In the genomic region with DNA sequence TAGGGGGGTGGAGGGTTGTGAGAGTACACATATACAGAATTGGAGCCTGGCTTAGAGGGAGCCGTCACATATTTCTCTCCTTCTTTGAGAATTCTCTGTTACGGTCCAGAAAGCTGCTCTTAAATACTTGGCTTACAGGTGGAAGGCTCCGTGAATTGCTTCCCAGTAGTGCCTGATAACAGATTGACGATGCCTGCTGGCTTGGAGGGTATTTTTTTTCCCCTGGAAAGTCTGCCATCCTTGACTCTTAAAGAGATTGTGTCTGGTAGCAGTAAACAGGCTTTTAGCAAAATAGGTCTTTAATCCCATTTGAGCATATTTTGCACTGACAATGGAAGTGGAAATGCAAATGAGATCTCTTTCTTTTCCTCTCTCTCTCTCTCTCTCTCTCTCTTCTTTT, we compare ENCODE assay signal across 20 mouse cellular contexts.
DNase-seq lines count a peak whose midpoint lies in the region; ATAC-seq and TF ChIP-seq lines count a peak whose summit lies in the region.
"Had no signal": no experiment of that assay in that cellular context is flagged by ENCODE, and none has a peak within 500 bp of the region (broad histone marks: within the 10 kb centered on the region; RNA-seq: fewer than 3 reads in every experiment).

No protein-coding gene starts in this region.

- no peaks in the 10 kb centered on the region for H3K27me3 ChIP-seq in forebrain, embryonic 14.5 days (replicated peaks; ENCODE audit: control insufficient read depth, insufficient read depth, low read length)
- no peaks in the 10 kb centered on the region for H3K27me3 ChIP-seq in forebrain, embryonic 10.5 days (ENCODE audit: poor library complexity, severe bottlenecking)
- H3K27me3 ChIP-seq in forebrain, postnatal 0 days (ENCODE audit: insufficient read depth, low read length): no peaks in the 10 kb centered on the region
- no peaks in the 10 kb centered on the region for H3K27me3 ChIP-seq in forebrain, embryonic 13.5 days
- H3K27me3 ChIP-seq in midbrain, postnatal 0 days (ENCODE audit: insufficient read depth, low read length): no peaks in the 10 kb centered on the region
- H3K27me3 ChIP-seq in midbrain, embryonic 10.5 days (ENCODE audit: low read depth, poor library complexity, severe bottlenecking): no peaks in the 10 kb centered on the region
- H3K27me3 ChIP-seq: heart, embryonic 13.5 days; hindbrain, embryonic 12.5 days; hindbrain, embryonic 15.5 days had no signal

- no peaks in the 10 kb centered on the region for H3K36me3 ChIP-seq in forebrain, embryonic 14.5 days (ENCODE audit: control insufficient read depth, insufficient read depth, low read length)
- H3K36me3 ChIP-seq in forebrain, embryonic 10.5 days (replicated peaks): no peaks in the 10 kb centered on the region
- H3K36me3 ChIP-seq in forebrain, postnatal 0 days (ENCODE audit: insufficient read depth): no peaks in the 10 kb centered on the region
- H3K36me3 ChIP-seq in forebrain, embryonic 13.5 days (ENCODE audit: poor library complexity, severe bottlenecking): no peaks in the 10 kb centered on the region
- no peaks in the 10 kb centered on the region for H3K36me3 ChIP-seq in midbrain, postnatal 0 days (ENCODE audit: insufficient read depth, low read length)
- no peaks in the 10 kb centered on the region for H3K36me3 ChIP-seq in midbrain, embryonic 10.5 days
- H3K36me3 ChIP-seq: heart, embryonic 10.5 days; heart, embryonic 13.5 days; hindbrain, embryonic 12.5 days; hindbrain, embryonic 15.5 days had no signal

- H3K4me3 ChIP-seq in forebrain, embryonic 14.5 days (ENCODE audit: low read depth, low read length): no peak overlapping the region
- H3K4me3 ChIP-seq in forebrain, embryonic 10.5 days: no peak overlapping the region
- no peak overlapping the region for H3K4me3 ChIP-seq in forebrain, postnatal 0 days (ENCODE audit: low read depth, low read length)
- no peak overlapping the region for H3K4me3 ChIP-seq in forebrain, embryonic 13.5 days
- H3K4me3 ChIP-seq in midbrain, postnatal 0 days (ENCODE audit: low read depth, low read length): no peak overlapping the region
- no peak overlapping the region for H3K4me3 ChIP-seq in midbrain, embryonic 10.5 days
- H3K4me3 ChIP-seq: heart, adult 2 months; heart, embryonic 10.5 days; heart, embryonic 13.5 days; hindbrain, embryonic 12.5 days; hindbrain, embryonic 15.5 days had no signal

- H3K4me2 ChIP-seq in forebrain, embryonic 14.5 days (ENCODE audit: low read length): no peak overlapping the region
- H3K4me2 ChIP-seq in forebrain, postnatal 0 days (ENCODE audit: low read depth): no peak overlapping the region
- no peak overlapping the region for H3K4me2 ChIP-seq in forebrain, embryonic 13.5 days
- no peak overlapping the region for H3K4me2 ChIP-seq in midbrain, postnatal 0 days (ENCODE audit: low read depth, low read length, poor library complexity, severe bottlenecking)
- H3K4me2 ChIP-seq: heart, embryonic 13.5 days; hindbrain, embryonic 12.5 days; hindbrain, embryonic 15.5 days had no signal

- no peak overlapping the region for H3K27ac ChIP-seq in forebrain, embryonic 14.5 days (ENCODE audit: low read depth, low read length)
- H3K27ac ChIP-seq in forebrain, embryonic 10.5 days: no peak overlapping the region
- no peak overlapping the region for H3K27ac ChIP-seq in forebrain, postnatal 0 days (ENCODE audit: low read depth, low read length)
- H3K27ac ChIP-seq in forebrain, embryonic 13.5 days: no peak overlapping the region
- no peak overlapping the region for H3K27ac ChIP-seq in midbrain, postnatal 0 days (ENCODE audit: low read depth, low read length)
- no peak overlapping the region for H3K27ac ChIP-seq in midbrain, embryonic 10.5 days (replicated peaks)
- H3K27ac ChIP-seq: heart, adult 2 months; heart, embryonic 10.5 days; heart, embryonic 13.5 days; hindbrain, embryonic 12.5 days; hindbrain, embryonic 15.5 days had no signal

- TF ChIP-seq CTCF in forebrain, postnatal 0 days (IDR thresholded peaks at IDR 0.05; ENCODE audit: low read depth): no peak
- no peak for TF ChIP-seq CTCF in midbrain, postnatal 0 days (IDR thresholded peaks at IDR 0.05)

- no peak overlapping the region for H3K9ac ChIP-seq in forebrain, embryonic 14.5 days (ENCODE audit: low read length)
- no peak overlapping the region for H3K9ac ChIP-seq in forebrain, postnatal 0 days
- H3K9ac ChIP-seq in forebrain, embryonic 13.5 days: no peak overlapping the region
- no peak overlapping the region for H3K9ac ChIP-seq in midbrain, postnatal 0 days (replicated peaks; ENCODE audit: low read length, poor library complexity, severe bottlenecking)
- H3K9ac ChIP-seq: heart, embryonic 13.5 days; hindbrain, embryonic 12.5 days; hindbrain, embryonic 15.5 days had no signal

- no peaks in the 10 kb centered on the region for H3K4me1 ChIP-seq in forebrain, embryonic 14.5 days (ENCODE audit: control insufficient read depth, insufficient read depth, low read length)
- H3K4me1 ChIP-seq in forebrain, embryonic 10.5 days: peaks cover 7% of the 10 kb centered on the region
- 0 out of 2 replicates have a peak, but pooled peaks cover 2% of the 10 kb centered on the region for H3K4me1 ChIP-seq in forebrain, postnatal 0 days (ENCODE audit: insufficient read depth)
- H3K4me1 ChIP-seq in forebrain, embryonic 13.5 days: peaks cover 4% of the 10 kb centered on the region; the same call in 1 of the 2 replicates
- no peaks in the 10 kb centered on the region for H3K4me1 ChIP-seq in midbrain, postnatal 0 days (ENCODE audit: insufficient read depth, low read length)
- H3K4me1 ChIP-seq in midbrain, embryonic 10.5 days: peaks cover 7% of the 10 kb centered on the region; the same call in 1 of the 2 replicates
- H3K4me1 ChIP-seq: heart, embryonic 10.5 days; heart, embryonic 13.5 days; hindbrain, embryonic 12.5 days; hindbrain, embryonic 15.5 days had no signal

- ATAC-seq in forebrain, embryonic 14.5 days: no peak
- no peak for ATAC-seq in forebrain, postnatal 0 days
- ATAC-seq in forebrain, embryonic 13.5 days: no peak; the same call in 1 of the 2 replicates
- ATAC-seq in midbrain, postnatal 0 days (ENCODE audit: low FRiP score): no peak
- ATAC-seq: activated CD4-positive, CD25-positive, alpha-beta regulatory T cell, adult 4 months; intestine, postnatal 0 days had no signal

- no peaks in the 10 kb centered on the region for H3K9me3 ChIP-seq in forebrain, embryonic 14.5 days (replicated peaks; ENCODE audit: control insufficient read depth, low read length)
- H3K9me3 ChIP-seq in forebrain, embryonic 10.5 days: peaks cover 4% of the 10 kb centered on the region; the same call in 1 of the 2 replicates
- 0 out of 2 replicates have a peak, but pooled peaks cover 5% of the 10 kb centered on the region for H3K9me3 ChIP-seq in forebrain, postnatal 0 days (ENCODE audit: low read length)
- H3K9me3 ChIP-seq in forebrain, embryonic 13.5 days (replicated peaks): no peaks in the 10 kb centered on the region; the same call in 1 of the 2 replicates
- no peaks in the 10 kb centered on the region for H3K9me3 ChIP-seq in midbrain, postnatal 0 days (ENCODE audit: low read length)
- no peaks in the 10 kb centered on the region for H3K9me3 ChIP-seq in midbrain, embryonic 10.5 days (replicated peaks)
- H3K9me3 ChIP-seq: heart, embryonic 10.5 days; hindbrain, embryonic 12.5 days; hindbrain, embryonic 15.5 days had no signal

- DNase-seq in forebrain, embryonic 14.5 days (ENCODE audit: low spot score): peak; percentile 55
- no peak for DNase-seq in forebrain, embryonic 10.5 days (ENCODE audit: extremely low spot score, low spot score)
- peak; percentile 39 for DNase-seq in forebrain, postnatal 0 days
- DNase-seq in midbrain, postnatal 0 days (ENCODE audit: low spot score): peak; percentile 25
- no peak for DNase-seq in midbrain, embryonic 10.5 days (ENCODE audit: low spot score)
- no peak for DNase-seq in layer of hippocampus, adult 8-10 months (ENCODE audit: low spot score in 2 of 2)
- DNase-seq: adrenal gland, postnatal 10 days; adrenal gland, postnatal 36 days; cerebellum, adult 18-20 months; cerebellum, adult 9-10 months; gastrocnemius, postnatal 25 days; heart, adult 2 months; heart, postnatal 14 days had no signal

- WGBS in forebrain, embryonic 14.5 days: 45% methylated on average over 4 of the region's 4 CpGs
- WGBS in forebrain, embryonic 10.5 days: 76% methylated on average over 4 of the region's 4 CpGs
- WGBS in forebrain, postnatal 0 days: 26% methylated on average over 4 of the region's 4 CpGs
- WGBS in forebrain, embryonic 13.5 days: 38% methylated on average over 4 of the region's 4 CpGs
- 36% methylated on average over 4 of the region's 4 CpGs for WGBS in midbrain, postnatal 0 days
- 67% methylated on average over 4 of the region's 4 CpGs for WGBS in midbrain, embryonic 10.5 days

Comparison
In these comparisons a context has a peak if more than half of its experiments do, and no peak if none do; other contexts are left out.
1. DNase-seq: peak in forebrain, embryonic 14.5 days (single experiment), forebrain, postnatal 0 days (single experiment) and midbrain, postnatal 0 days (single experiment); none in forebrain, embryonic 10.5 days (single experiment), midbrain, embryonic 10.5 days (single experiment) and layer of hippocampus, adult 8-10 months (0 of 2).